Mouse (Mus musculus) hindbrain, embryonic 16.5 days (tissue): ENCODE measurements at regions not wholly inside any gene's neighbourhood (a gene's known extent, or its start where the extent isn't known, plus 50 kb on each side); places are given as distances from the start of the nearest gene placed in this dataset.
A peak's percentile ranks its signal among the peaks of the same experiment; 100 is the strongest.

Experiments used
- ATAC-seq: fragments of 200-750 bp; cut with Nextera tagmentation; 2 replicates; pipeline ENCODE4 v1.8.0; 2017; ENCODE audit warnings: moderate TSS enrichment, moderate library complexity
- H3K27ac ChIP-seq: fragments of 300-500 bp; sonication (generic); 2 replicates; pipeline ENCODE4 v1.5.1; 2014; ENCODE audit warnings: low read depth, mild to moderate bottlenecking, control low read depth, low read length, moderate library complexity
- H3K27me3 ChIP-seq: fragments of 300-500 bp; sonication (generic); replicated peaks from 2 replicates; pipeline ENCODE4 v1.6.1; 2014; ENCODE audit warnings: low read length; ENCODE audit not compliant: control insufficient read depth, insufficient read depth
- H3K36me3 ChIP-seq: fragments of 300-500 bp; sonication (generic); 2 replicates; pipeline ENCODE4 v1.6.1; 2014; ENCODE audit warnings: mild to moderate bottlenecking, low read length, moderate library complexity, mixed read lengths; ENCODE audit not compliant: control insufficient read depth, insufficient read depth
- H3K4me1 ChIP-seq: fragments of 300-500 bp; sonication (generic); 2 replicates; pipeline ENCODE4 v1.6.1; 2014; ENCODE audit warnings: low read depth, low read length; ENCODE audit not compliant: control insufficient read depth, insufficient read depth
- H3K4me2 ChIP-seq: fragments of 300-500 bp; sonication (generic); 2 replicates; pipeline ENCODE4 v1.6.1; 2014; ENCODE audit warnings: mild to moderate bottlenecking, low read length, control low read depth, moderate library complexity
- H3K4me3 ChIP-seq: fragments of 300-500 bp; sonication (generic); 2 replicates; pipeline ENCODE4 v1.5.1; 2014; ENCODE audit warnings: mild to moderate bottlenecking, low read length, control low read depth, moderate library complexity
- H3K9ac ChIP-seq: fragments of 300-500 bp; sonication (generic); 2 replicates; pipeline ENCODE4 v1.6.1; 2014; ENCODE audit warnings: low read depth, mild to moderate bottlenecking, control low read depth, low read length, moderate library complexity
- H3K9me3 ChIP-seq: fragments of 300-500 bp; sonication (generic); 2 replicates; pipeline ENCODE4 v1.6.1; 2014; ENCODE audit warnings: mild to moderate bottlenecking, low read length, moderate library complexity; ENCODE audit not compliant: control insufficient read depth
- WGBS: fragments of 180-500 bp; shearing (Covaris S2); extraction: QIAGEN DNeasy Blood & Tissue Kit; methylation state at CpG from one replicate; pipeline ENCODE4 v1.1.7; 2014; 5-methylcytosine and 5-hydroxymethylcytosine counted together

- Histone ChIP-seq H3K36me3 (no peaks in the 10 kb centered on the region), H3K9ac (no peak overlapping the region), H3K9me3 (no peaks in the 10 kb centered on the region), H3K27ac (no peak overlapping the region), H3K27me3 (no peaks in the 10 kb centered on the region), H3K4me2 (no peak overlapping the region), H3K4me1 (no peaks in the 10 kb centered on the region), H3K4me3 (no peak overlapping the region)
- ATAC-seq: no peak
- 67% methylated on average over 3 of the region's 3 CpGs for WGBS
These were observed 1172.6 kb upstream of the Gulo start for GRCm38 (mm10) chr14:67181586-67181985.

GRCm38 (mm10) chr14:67179549-67179948 lies 1170.5 kb upstream of the Gulo start:
- Histone ChIP-seq H3K27me3 (no peaks in the 10 kb centered on the region), H3K27ac (no peak overlapping the region), H3K36me3 (no peaks in the 10 kb centered on the region), H3K9me3 (no peaks in the 10 kb centered on the region), H3K9ac (no peak overlapping the region), H3K4me3 (no peak overlapping the region), H3K4me2 (no peak overlapping the region), H3K4me1 (no peaks in the 10 kb centered on the region)
- ATAC-seq: peak; percentile 87

GRCm38 (mm10) chr14:67178329-67179039 lies 1169.5 kb upstream of the Gulo start:
- Histone ChIP-seq H3K36me3 (no peaks in the 10 kb centered on the region), H3K9ac (no peak overlapping the region), H3K4me1 (no peaks in the 10 kb centered on the region), H3K27me3 (no peaks in the 10 kb centered on the region), H3K4me3 (no peak overlapping the region), H3K9me3 (no peaks in the 10 kb centered on the region), H3K4me2 (no peak overlapping the region), H3K27ac (no peak overlapping the region)
- WGBS: 53% methylated on average over 9 of the region's 9 CpGs
- no peak for ATAC-seq

GRCm38 (mm10) chr14:67176672-67177071 lies 1167.7 kb upstream of the Gulo start:
- Histone ChIP-seq H3K9ac (no peak overlapping the region), H3K27ac (no peak overlapping the region), H3K4me2 (no peak overlapping the region), H3K4me3 (no peak overlapping the region), H3K4me1 (no peaks in the 10 kb centered on the region), H3K9me3 (no peaks in the 10 kb centered on the region), H3K27me3 (no peaks in the 10 kb centered on the region), H3K36me3 (no peaks in the 10 kb centered on the region)
- no peak for ATAC-seq
- 81% methylated on average over 6 of the region's 6 CpGs for WGBS

- H3K4me2 ChIP-seq: no peak overlapping the region
- no peak for ATAC-seq
- no peak overlapping the region for H3K4me3 ChIP-seq
- no peak overlapping the region for H3K27ac ChIP-seq
- H3K27me3 ChIP-seq: no peaks in the 10 kb centered on the region
- no peaks in the 10 kb centered on the region for H3K4me1 ChIP-seq
- no peak overlapping the region for H3K9ac ChIP-seq
- H3K9me3 ChIP-seq: no peaks in the 10 kb centered on the region
- WGBS: 88% methylated on average over 6 of the region's 6 CpGs
- H3K36me3 ChIP-seq: no peaks in the 10 kb centered on the region
These were observed 1167.1 kb upstream of the Gulo start for GRCm38 (mm10) chr14:67176100-67176499.

GRCm38 (mm10) chr14:67174929-67175328 lies 1165.9 kb upstream of the Gulo start:
- H3K9ac ChIP-seq: no peak overlapping the region
- 80% methylated on average over 7 of the region's 7 CpGs for WGBS

GRCm38 (mm10) chr14:67170801-67171200 lies 1161.8 kb upstream of the Gulo start:
- ATAC-seq: no peak
- WGBS: 69% methylated on average over 6 of the region's 6 CpGs
- H3K36me3 ChIP-seq: no peaks in the 10 kb centered on the region
- H3K9ac ChIP-seq: no peak overlapping the region
- H3K4me1 ChIP-seq: no peaks in the 10 kb centered on the region
- no peaks in the 10 kb centered on the region for H3K9me3 ChIP-seq
- H3K27ac ChIP-seq: no peak overlapping the region
- H3K4me2 ChIP-seq: no peak overlapping the region
- no peak overlapping the region for H3K4me3 ChIP-seq
- H3K27me3 ChIP-seq: no peaks in the 10 kb centered on the region

More at GRCm38 (mm10) chr14:67174929-67175328, 1165.9 kb upstream of the Gulo start:
- H3K27me3 ChIP-seq: no peaks in the 10 kb centered on the region
- no peaks in the 10 kb centered on the region for H3K9me3 ChIP-seq
- ATAC-seq: no peak
- H3K4me2 ChIP-seq: no peak overlapping the region
- H3K4me1 ChIP-seq: no peaks in the 10 kb centered on the region
- no peak overlapping the region for H3K27ac ChIP-seq
- H3K4me3 ChIP-seq: no peak overlapping the region
- no peaks in the 10 kb centered on the region for H3K36me3 ChIP-seq

- no peak for ATAC-seq
- 54% methylated on average over 3 of the region's 3 CpGs for WGBS
- Histone ChIP-seq H3K27me3 (no peaks in the 10 kb centered on the region), H3K9me3 (no peaks in the 10 kb centered on the region), H3K36me3 (no peaks in the 10 kb centered on the region), H3K9ac (no peak overlapping the region), H3K4me3 (no peak overlapping the region), H3K4me2 (no peak overlapping the region), H3K4me1 (no peaks in the 10 kb centered on the region), H3K27ac (no peak overlapping the region)
These were observed 1161.2 kb upstream of the Gulo start for GRCm38 (mm10) chr14:67170248-67170647.

- no peak overlapping the region for H3K9ac ChIP-seq
- no peaks in the 10 kb centered on the region for H3K4me1 ChIP-seq
- H3K27ac ChIP-seq: no peak overlapping the region
- no peak overlapping the region for H3K4me2 ChIP-seq
- no peaks in the 10 kb centered on the region for H3K9me3 ChIP-seq
- no peaks in the 10 kb centered on the region for H3K36me3 ChIP-seq
- no peaks in the 10 kb centered on the region for H3K27me3 ChIP-seq
- no peak for ATAC-seq
- 61% methylated on average over 1 of the region's 1 CpGs for WGBS
- H3K4me3 ChIP-seq: no peak overlapping the region
These were observed 1160.2 kb upstream of the Gulo start for GRCm38 (mm10) chr14:67169201-67169600.

- Histone ChIP-seq H3K4me2 (no peak overlapping the region), H3K27me3 (no peaks in the 10 kb centered on the region), H3K9me3 (no peaks in the 10 kb centered on the region), H3K4me3 (no peak overlapping the region), H3K36me3 (no peaks in the 10 kb centered on the region), H3K4me1 (no peaks in the 10 kb centered on the region), H3K9ac (no peak overlapping the region), H3K27ac (no peak overlapping the region)
- WGBS: 87% methylated on average over 10 of the region's 10 CpGs
- no peak for ATAC-seq
These were observed 1151.0 kb upstream of the Gulo start for GRCm38 (mm10) chr14:67159996-67160395.
